Mouse (Mus musculus) intestine, postnatal 0 days (tissue): ENCODE data around the gene Gramd1b. TPM values are rescaled to one million over a fixed set of nuclear protein-coding genes. Genes with fewer than 3 reads are reported as not detected.

ENCODE experiments used
- ATAC-seq: fragments of 200-750 bp; cut with Nextera tagmentation; 2 replicates; pipeline ENCODE4 v1.8.0; 2017; ENCODE audit warnings: mild to moderate bottlenecking, moderate TSS enrichment, moderate library complexity
- H3K27ac ChIP-seq: fragments of 300-500 bp; sonication (generic); 2 replicates; pipeline ENCODE4 v1.5.1; 2014; ENCODE audit warnings: mild to moderate bottlenecking, low read depth, low read length, moderate library complexity
- H3K27me3 ChIP-seq: fragments of 300-500 bp; sonication (generic); replicated peaks from 2 replicates; pipeline ENCODE4 v1.6.1; 2014; ENCODE audit warnings: low read length, mixed read lengths; ENCODE audit not compliant: control insufficient read depth, insufficient read depth
- H3K36me3 ChIP-seq: fragments of 300-500 bp; sonication (generic); 2 replicates; pipeline ENCODE4 v1.6.1; 2014; ENCODE audit warnings: mild to moderate bottlenecking, moderate library complexity; ENCODE audit not compliant: control insufficient read depth, insufficient read depth
- H3K4me1 ChIP-seq: fragments of 300-500 bp; sonication (generic); replicated peaks from 2 replicates; pipeline ENCODE4 v1.6.1; 2014; ENCODE audit warnings: antibody characterized with exemption, low read length, mixed read lengths; ENCODE audit not compliant: control insufficient read depth, insufficient read depth
- H3K4me2 ChIP-seq: fragments of 300-500 bp; sonication (generic); replicated peaks from 2 replicates; pipeline ENCODE4 v1.6.1; 2014; ENCODE audit warnings: low read depth, mild to moderate bottlenecking, moderate library complexity
- H3K4me3 ChIP-seq: fragments of 300-500 bp; sonication (generic); 2 replicates; pipeline ENCODE4 v1.5.1; 2014; ENCODE audit warnings: low read depth, low read length
- H3K9ac ChIP-seq: fragments of 300-500 bp; sonication (generic); 2 replicates; pipeline ENCODE4 v1.6.1; 2014; ENCODE audit warnings: mild to moderate bottlenecking, low read depth, low read length
- H3K9me3 ChIP-seq: fragments of 300-500 bp; sonication (generic); 2 replicates; pipeline ENCODE4 v1.6.1; 2016; ENCODE audit warnings: mixed run types; ENCODE audit not compliant: control insufficient read depth
- CTCF ChIP-seq: sonication (generic); IDR thresholded peaks from 2 replicates; pipeline ENCODE4 v1.5.1; 2016; ENCODE audit warnings: low read depth, mild to moderate bottlenecking, control low read depth, antibody characterized with exemption, moderate library complexity
- WGBS: fragments of 180-500 bp; shearing (Covaris S2); extraction: QIAGEN DNeasy Blood & Tissue Kit; methylation state at CpG from one replicate; pipeline ENCODE4 v1.1.7; 2014; 5-methylcytosine and 5-hydroxymethylcytosine counted together
- polyA plus RNA-seq: library from polyadenylated mRNA; unstranded; fragments of >200 nt; fragmentation: Nextera tagmentation; extraction: Ambion mirVana; gene quantifications from 2 replicates; pipeline ENCODE4 v1.2.1, GENCODE M21; 2015

The Gramd1b gene
- polyA plus RNA-seq, 1 experiment from 2014 or later: 15.2 TPM

- Histone ChIP-seq H3K4me3 (peak overlapping the region; percentile 56), H3K4me1 (peaks cover 5% of the 10 kb centered on the region; the same call in 1 of the 2 replicates), H3K27ac (peak overlapping the region; percentile 68), H3K4me2 (peak overlapping the region; percentile 93), H3K27me3 (no peaks in the 10 kb centered on the region), H3K9me3 (no peaks in the 10 kb centered on the region), H3K9ac (peak overlapping the region; percentile 53), H3K36me3 (no peaks in the 10 kb centered on the region)
- TF ChIP-seq CTCF: peak; percentile 45
- WGBS: under 1% methylated on average over 73 of the region's 77 CpGs
- ATAC-seq: peak; percentile 54
These were observed 75.6 kb downstream of the Gramd1b start for GRCm38 (mm10) chr9:40455336-40456185.

- Histone ChIP-seq H3K4me1 (peaks cover 4% of the 10 kb centered on the region; the same call in 1 of the 2 replicates), H3K9me3 (no peaks in the 10 kb centered on the region), H3K27ac (no peak overlapping the region), H3K4me3 (peak overlapping the region; percentile 56), H3K9ac (peak overlapping the region; percentile 53), H3K27me3 (no peaks in the 10 kb centered on the region), H3K4me2 (peak overlapping the region; percentile 93), H3K36me3 (no peaks in the 10 kb centered on the region)
- TF ChIP-seq CTCF: no peak
- ATAC-seq: peak; percentile 46
- 2% methylated on average over 8 of the region's 8 CpGs for WGBS
These were observed 76.2 kb downstream of the Gramd1b start for GRCm38 (mm10) chr9:40455020-40455335.

GRCm38 (mm10) chr9:40453889-40454288, 77.3 kb downstream of the Gramd1b start:
- ATAC-seq: no peak
- H3K27me3 ChIP-seq: no peaks in the 10 kb centered on the region
- 91% methylated on average over 6 of the region's 6 CpGs for WGBS
- peaks cover 4% of the 10 kb centered on the region; the same call in 1 of the 2 replicates for H3K4me1 ChIP-seq
- H3K36me3 ChIP-seq: no peaks in the 10 kb centered on the region
- H3K27ac ChIP-seq: no peak overlapping the region
- H3K4me3 ChIP-seq: no peak overlapping the region
- no peak overlapping the region for H3K9ac ChIP-seq
- no peak for TF ChIP-seq CTCF
- no peaks in the 10 kb centered on the region for H3K9me3 ChIP-seq
- no peak overlapping the region for H3K4me2 ChIP-seq

- peaks cover 4% of the 10 kb centered on the region; the same call in 1 of the 2 replicates for H3K4me1 ChIP-seq
- peak; percentile 58 for TF ChIP-seq CTCF
- H3K9ac ChIP-seq: no peak overlapping the region
- H3K27ac ChIP-seq: no peak overlapping the region
- H3K9me3 ChIP-seq: no peaks in the 10 kb centered on the region
- 73% methylated on average over 5 of the region's 5 CpGs for WGBS
- no peak overlapping the region for H3K4me2 ChIP-seq
- H3K36me3 ChIP-seq: no peaks in the 10 kb centered on the region
- H3K27me3 ChIP-seq: no peaks in the 10 kb centered on the region
- no peak for ATAC-seq
- no peak overlapping the region for H3K4me3 ChIP-seq
These were observed 79.0 kb downstream of the Gramd1b start for GRCm38 (mm10) chr9:40452208-40452607.

GRCm38 (mm10) chr9:40450776-40451175, 80.4 kb downstream of the Gramd1b start:
- H3K9ac ChIP-seq: no peak overlapping the region
- no peak for TF ChIP-seq CTCF
- H3K4me3 ChIP-seq: no peak overlapping the region
- no peaks in the 10 kb centered on the region for H3K36me3 ChIP-seq
- WGBS: 50% methylated on average over 5 of the region's 5 CpGs
- no peak overlapping the region for H3K27ac ChIP-seq
- no peaks in the 10 kb centered on the region for H3K9me3 ChIP-seq
- ATAC-seq: no peak
- H3K4me2 ChIP-seq: no peak overlapping the region
- peaks cover under 1% of the 10 kb centered on the region; the same call in 1 of the 2 replicates for H3K4me1 ChIP-seq
- no peaks in the 10 kb centered on the region for H3K27me3 ChIP-seq

- Histone ChIP-seq H3K9me3 (no peaks in the 10 kb centered on the region), H3K4me1 (no peaks in the 10 kb centered on the region), H3K9ac (no peak overlapping the region), H3K4me3 (no peak overlapping the region), H3K27me3 (no peaks in the 10 kb centered on the region), H3K4me2 (no peak overlapping the region), H3K36me3 (no peaks in the 10 kb centered on the region), H3K27ac (no peak overlapping the region)
- ATAC-seq: no peak
- 43% methylated on average over 7 of the region's 7 CpGs for WGBS
- no peak for TF ChIP-seq CTCF
These were observed 80.8 kb downstream of the Gramd1b start for GRCm38 (mm10) chr9:40450417-40450714.
